Mouse (Mus musculus): ENCODE measurements around the gene Rnf114. TPM values are rescaled to one million over a fixed set of nuclear protein-coding genes. Genes with fewer than 3 reads are reported as not detected.

The Rnf114 gene
- polyA plus RNA-seq, 1 experiment from 2014 or later = 112 TPM

DNA sequence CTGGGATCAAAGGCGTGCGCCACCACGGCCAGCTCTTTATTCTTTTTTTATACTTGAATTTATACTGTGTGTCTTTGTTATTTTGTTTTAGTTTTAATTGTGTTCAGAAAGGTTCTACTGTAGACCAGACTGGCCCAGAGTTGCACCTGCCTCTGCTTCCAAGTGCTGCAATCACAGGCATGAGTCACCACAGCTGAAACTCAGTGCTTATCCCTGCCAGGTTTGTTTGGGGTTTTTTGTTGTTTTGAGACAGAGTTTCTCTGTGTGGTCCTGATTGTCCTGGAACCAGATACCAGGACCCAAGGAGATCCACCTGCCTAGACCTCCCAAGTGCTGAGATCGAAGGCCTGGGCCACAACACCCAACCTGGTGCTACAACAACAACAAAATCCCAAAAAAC lies 16.1 kb downstream of the Rnf114 start:
- Histone ChIP-seq H3K9ac (no peak overlapping the region), H3K4me1 (replicated peaks) (peaks cover 31% of the 10 kb centered on the region), H3K27ac (replicated peaks) (no peak overlapping the region), H3K27me3 (no peaks in the 10 kb centered on the region), H3K9me3 (no peaks in the 10 kb centered on the region), H3K4me3 (no peak overlapping the region), H3K36me3 (peaks cover 49% of the 10 kb centered on the region), H3K4me2 (no peak overlapping the region)
- WGBS = 97% methylated on average over 4 of the region's 4 CpGs
- ATAC-seq (ENCODE audit: low FRiP score, low read depth) = no peak

DNA sequence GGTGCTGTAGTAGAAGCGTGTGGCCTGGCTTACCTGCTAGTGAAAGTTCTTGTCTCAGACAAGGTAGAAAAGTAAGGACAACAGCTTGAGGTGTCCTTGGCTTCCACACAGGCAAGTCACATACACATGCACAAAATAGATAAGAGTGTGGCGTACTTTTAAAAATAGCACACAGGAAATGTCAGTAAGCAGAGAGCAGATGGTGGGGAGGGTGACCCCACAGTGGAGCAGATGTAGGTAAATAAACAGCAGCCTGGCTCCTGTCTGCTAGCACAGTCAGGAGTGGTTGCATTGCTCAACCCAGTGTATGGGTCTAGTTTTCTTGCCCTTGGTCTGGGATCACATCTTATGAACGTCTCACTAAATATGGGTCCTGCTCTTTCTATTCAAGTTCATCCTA lies 18.0 kb downstream of the Rnf114 start:
- ATAC-seq (ENCODE audit: low FRiP score, low read depth) = no peak
- peaks cover 69% of the 10 kb centered on the region for H3K36me3 ChIP-seq
- H3K27me3 ChIP-seq = no peaks in the 10 kb centered on the region
- H3K4me3 ChIP-seq = no peak overlapping the region
- H3K27ac ChIP-seq (replicated peaks) = no peak overlapping the region
- no peaks in the 10 kb centered on the region for H3K9me3 ChIP-seq
- peaks cover 16% of the 10 kb centered on the region for H3K4me1 ChIP-seq (replicated peaks)
- no peak overlapping the region for H3K4me2 ChIP-seq
- H3K9ac ChIP-seq = no peak overlapping the region
- WGBS = 90% methylated on average over 3 of the region's 3 CpGs

DNA sequence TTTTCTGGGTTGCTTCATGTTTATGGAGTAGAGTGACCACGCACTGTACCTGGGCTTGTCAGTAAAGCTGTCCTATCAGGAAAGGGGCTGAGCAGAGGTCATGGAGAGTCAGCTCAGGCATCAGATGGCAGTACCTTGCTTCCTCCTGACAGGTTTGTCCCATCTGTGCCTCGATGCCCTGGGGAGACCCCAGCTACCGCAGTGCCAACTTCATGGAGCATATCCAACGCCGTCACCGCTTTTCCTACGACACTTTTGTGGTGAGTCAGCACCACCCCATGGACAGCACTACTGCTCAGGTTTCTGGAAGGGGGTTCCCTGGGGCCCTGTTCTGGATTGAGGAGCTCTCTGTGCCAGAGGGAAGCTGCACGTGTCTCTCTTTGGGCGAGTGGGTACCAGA lies 19.9 kb downstream of the Rnf114 start:
- H3K27me3 ChIP-seq = no peaks in the 10 kb centered on the region
- H3K4me2 ChIP-seq = no peak overlapping the region
- no peaks in the 10 kb centered on the region for H3K9me3 ChIP-seq
- H3K4me1 ChIP-seq (replicated peaks) = no peaks in the 10 kb centered on the region
- H3K4me3 ChIP-seq = no peak overlapping the region
- H3K9ac ChIP-seq = no peak overlapping the region
- peaks cover 79% of the 10 kb centered on the region for H3K36me3 ChIP-seq
- no peak overlapping the region for H3K27ac ChIP-seq (replicated peaks)
- 84% methylated on average over 9 of the region's 9 CpGs for WGBS
- ATAC-seq (ENCODE audit: low FRiP score, low read depth) = no peak

DNA sequence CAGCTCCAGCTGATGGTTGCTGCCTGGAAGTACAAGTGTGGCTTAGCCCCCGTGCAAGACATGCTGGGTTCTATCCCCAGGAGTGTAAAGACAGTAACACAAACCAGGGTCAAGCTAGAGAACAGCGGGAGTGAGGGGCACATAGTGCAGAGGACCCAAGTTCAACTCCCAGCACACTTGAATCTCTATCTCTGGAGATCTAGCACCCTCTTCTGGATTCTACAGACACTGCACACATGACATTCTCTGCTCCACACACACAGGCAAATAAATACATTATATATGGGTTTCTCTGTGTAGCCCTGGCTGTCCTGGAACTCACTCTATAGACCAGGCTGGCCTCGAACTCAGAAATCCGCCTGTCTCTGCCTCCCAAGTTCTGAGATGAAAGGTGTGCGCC lies 20.5 kb downstream of the Rnf114 start:
- ATAC-seq (ENCODE audit: low FRiP score, low read depth) = no peak
- H3K4me1 ChIP-seq (replicated peaks) = no peaks in the 10 kb centered on the region
- no peak overlapping the region for H3K9ac ChIP-seq
- peaks cover 85% of the 10 kb centered on the region for H3K36me3 ChIP-seq
- H3K27me3 ChIP-seq = no peaks in the 10 kb centered on the region
- 91% methylated on average over 5 of the region's 5 CpGs for WGBS
- no peak overlapping the region for H3K4me2 ChIP-seq
- no peaks in the 10 kb centered on the region for H3K9me3 ChIP-seq
- H3K27ac ChIP-seq (replicated peaks) = no peak overlapping the region
- H3K4me3 ChIP-seq = no peak overlapping the region

DNA sequence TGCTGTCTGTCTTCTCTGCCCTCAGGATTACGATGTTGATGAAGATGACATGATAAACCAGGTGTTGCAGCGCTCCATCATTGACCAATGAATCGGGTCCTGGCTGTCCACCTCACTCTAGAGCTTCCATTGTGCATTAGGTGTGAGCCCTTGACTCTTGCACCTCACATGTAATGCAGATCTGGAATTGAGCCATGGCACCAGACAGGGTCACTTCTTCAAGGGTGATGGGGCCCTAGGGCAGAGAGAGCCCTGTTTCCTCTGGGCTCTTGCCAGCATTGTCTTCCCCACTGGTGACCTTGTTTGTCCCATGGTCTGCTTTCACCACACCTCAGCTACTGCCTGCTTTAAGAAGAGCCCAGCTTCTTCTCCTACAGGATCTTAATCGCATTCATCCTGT lies 22.2 kb downstream of the Rnf114 start:
- H3K4me2 ChIP-seq = no peak overlapping the region
- no peaks in the 10 kb centered on the region for H3K4me1 ChIP-seq (replicated peaks)
- peaks cover 77% of the 10 kb centered on the region for H3K36me3 ChIP-seq
- H3K27me3 ChIP-seq = no peaks in the 10 kb centered on the region
- 94% methylated on average over 4 of the region's 4 CpGs for WGBS
- no peak overlapping the region for H3K27ac ChIP-seq (replicated peaks)
- H3K9ac ChIP-seq = no peak overlapping the region
- no peak overlapping the region for H3K4me3 ChIP-seq
- H3K9me3 ChIP-seq = no peaks in the 10 kb centered on the region
- no peak for ATAC-seq (ENCODE audit: low FRiP score, low read depth)

- Histone ChIP-seq H3K9me3 (no peaks in the 10 kb centered on the region), H3K27ac (replicated peaks) (no peak overlapping the region), H3K27me3 (no peaks in the 10 kb centered on the region), H3K4me3 (no peak overlapping the region), H3K36me3 (peaks cover 74% of the 10 kb centered on the region), H3K9ac (no peak overlapping the region), H3K4me1 (replicated peaks) (no peaks in the 10 kb centered on the region), H3K4me2 (no peak overlapping the region)
- WGBS = 94% methylated on average over 5 of the region's 5 CpGs
- ATAC-seq (ENCODE audit: low FRiP score, low read depth) = no peak
Observed at GRCm38 (mm10) chr2:167515688-167516087, 23.2 kb downstream of the Rnf114 start.

- Histone ChIP-seq H3K9me3 (no peaks in the 10 kb centered on the region), H3K4me3 (no peak overlapping the region), H3K9ac (no peak overlapping the region), H3K4me1 (replicated peaks) (no peaks in the 10 kb centered on the region), H3K27ac (replicated peaks) (no peak overlapping the region), H3K27me3 (no peaks in the 10 kb centered on the region), H3K4me2 (no peak overlapping the region), H3K36me3 (peaks cover 35% of the 10 kb centered on the region)
- 83% methylated on average over 5 of the region's 5 CpGs for WGBS
- no peak for ATAC-seq (ENCODE audit: low FRiP score, low read depth)
Observed at GRCm38 (mm10) chr2:167519606-167520252, 27.3 kb downstream of the Rnf114 start.

GRCm38 (mm10) chr2:167528278-167528677 lies 35.8 kb downstream of the Rnf114 start:
- no peaks in the 10 kb centered on the region for H3K36me3 ChIP-seq
- no peak overlapping the region for H3K9ac ChIP-seq
- ATAC-seq (ENCODE audit: low FRiP score, low read depth) = no peak
- H3K4me3 ChIP-seq = no peak overlapping the region
- no peaks in the 10 kb centered on the region for H3K4me1 ChIP-seq (replicated peaks)
- H3K27me3 ChIP-seq = no peaks in the 10 kb centered on the region
- 15% methylated on average over 5 of the region's 5 CpGs for WGBS
- H3K27ac ChIP-seq (replicated peaks) = no peak overlapping the region
- H3K4me2 ChIP-seq = no peak overlapping the region
- no peaks in the 10 kb centered on the region for H3K9me3 ChIP-seq

GRCm38 (mm10) chr2:167529935-167530513 lies 37.6 kb downstream of the Rnf114 start:
- Histone ChIP-seq H3K27me3 (peaks cover 2% of the 10 kb centered on the region; the same call in 1 of the 2 replicates), H3K9ac (no peak overlapping the region), H3K9me3 (no peaks in the 10 kb centered on the region), H3K27ac (replicated peaks) (no peak overlapping the region), H3K4me2 (no peak overlapping the region), H3K36me3 (no peaks in the 10 kb centered on the region), H3K4me3 (no peak overlapping the region), H3K4me1 (replicated peaks) (no peaks in the 10 kb centered on the region)
- no peak for ATAC-seq (ENCODE audit: low FRiP score, low read depth)
- WGBS = 22% methylated on average over 5 of the region's 5 CpGs

- H3K4me2 ChIP-seq = no peak overlapping the region
- no peak overlapping the region for H3K4me3 ChIP-seq
- H3K9me3 ChIP-seq = no peaks in the 10 kb centered on the region
- H3K36me3 ChIP-seq = no peaks in the 10 kb centered on the region
- H3K27ac ChIP-seq (replicated peaks) = no peak overlapping the region
- WGBS = 72% methylated on average over 4 of the region's 4 CpGs
- H3K4me1 ChIP-seq (replicated peaks) = no peaks in the 10 kb centered on the region
- H3K27me3 ChIP-seq = peaks cover 3% of the 10 kb centered on the region; the same call in 1 of the 2 replicates
- H3K9ac ChIP-seq = no peak overlapping the region
- no peak for ATAC-seq (ENCODE audit: low FRiP score, low read depth)
Observed at GRCm38 (mm10) chr2:167530536-167530935, 38.1 kb downstream of the Rnf114 start.

DNA sequence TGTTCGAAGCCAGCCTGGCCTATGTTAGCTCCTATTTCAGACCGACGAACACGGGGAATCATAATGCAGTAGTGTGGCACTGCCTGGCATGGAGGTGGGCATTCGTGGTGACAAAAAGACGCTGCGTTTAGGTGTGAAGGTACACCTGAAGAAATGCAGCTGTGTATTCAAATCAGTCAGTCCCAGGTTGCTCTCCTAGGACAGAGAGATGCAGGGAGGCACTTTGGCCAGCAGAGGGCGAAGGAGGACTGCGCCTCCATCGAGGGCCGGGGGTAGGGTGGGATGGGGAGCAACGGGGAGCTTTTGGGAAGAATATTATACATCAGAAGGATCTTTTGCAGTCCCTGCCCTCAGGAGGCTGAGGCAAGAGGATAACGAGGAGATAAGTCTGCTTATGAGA lies 39.7 kb downstream of the Rnf114 start:
- no peak for ATAC-seq (ENCODE audit: low FRiP score, low read depth)
- Histone ChIP-seq H3K27ac (replicated peaks) (no peak overlapping the region), H3K4me3 (no peak overlapping the region), H3K27me3 (peaks cover 17% of the 10 kb centered on the region), H3K9ac (no peak overlapping the region), H3K36me3 (no peaks in the 10 kb centered on the region), H3K4me2 (no peak overlapping the region), H3K9me3 (no peaks in the 10 kb centered on the region), H3K4me1 (replicated peaks) (no peaks in the 10 kb centered on the region; the same call in 1 of the 2 replicates)
- 20% methylated on average over 13 of the region's 13 CpGs for WGBS

DNA sequence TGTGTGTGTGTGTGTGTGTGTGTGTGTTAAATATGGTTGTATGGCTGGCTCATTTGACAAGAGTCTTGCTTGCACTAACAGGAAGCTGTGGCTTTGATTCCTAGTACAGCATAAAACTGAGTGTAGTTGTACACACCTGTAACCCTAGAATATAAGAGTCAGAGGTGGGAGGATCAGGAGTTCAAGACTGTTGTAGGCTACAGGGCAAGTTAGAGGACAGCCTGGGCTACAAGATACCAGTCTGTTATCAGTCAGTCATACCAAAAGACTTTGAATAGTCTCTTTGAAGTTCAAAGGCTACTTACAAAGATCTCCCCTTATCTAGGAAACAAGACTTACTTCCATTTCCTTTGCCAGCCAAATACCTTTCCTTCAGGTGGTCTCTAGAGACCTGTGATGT lies 41.4 kb downstream of the Rnf114 start:
- no peak for ATAC-seq (ENCODE audit: low FRiP score, low read depth)
- no peak overlapping the region for H3K27ac ChIP-seq (replicated peaks)
- H3K4me3 ChIP-seq = no peak overlapping the region
- H3K36me3 ChIP-seq = no peaks in the 10 kb centered on the region
- peaks cover 21% of the 10 kb centered on the region for H3K27me3 ChIP-seq
- H3K4me1 ChIP-seq (replicated peaks) = peaks cover 10% of the 10 kb centered on the region
- H3K9me3 ChIP-seq = no peaks in the 10 kb centered on the region
- no peak overlapping the region for H3K9ac ChIP-seq
- no peak overlapping the region for H3K4me2 ChIP-seq

Data from hindbrain, embryonic 15.5 days (tissue).